Mouse (Mus musculus): Measurements from ENCODE around the gene Hist1h2bb.
"Not testable (repeated sequence)": the region's sequence is repeated elsewhere in the genome, so short reads cannot be mapped to it uniquely, and the experiment has no call there.

The Hist1h2bb gene

DNA sequence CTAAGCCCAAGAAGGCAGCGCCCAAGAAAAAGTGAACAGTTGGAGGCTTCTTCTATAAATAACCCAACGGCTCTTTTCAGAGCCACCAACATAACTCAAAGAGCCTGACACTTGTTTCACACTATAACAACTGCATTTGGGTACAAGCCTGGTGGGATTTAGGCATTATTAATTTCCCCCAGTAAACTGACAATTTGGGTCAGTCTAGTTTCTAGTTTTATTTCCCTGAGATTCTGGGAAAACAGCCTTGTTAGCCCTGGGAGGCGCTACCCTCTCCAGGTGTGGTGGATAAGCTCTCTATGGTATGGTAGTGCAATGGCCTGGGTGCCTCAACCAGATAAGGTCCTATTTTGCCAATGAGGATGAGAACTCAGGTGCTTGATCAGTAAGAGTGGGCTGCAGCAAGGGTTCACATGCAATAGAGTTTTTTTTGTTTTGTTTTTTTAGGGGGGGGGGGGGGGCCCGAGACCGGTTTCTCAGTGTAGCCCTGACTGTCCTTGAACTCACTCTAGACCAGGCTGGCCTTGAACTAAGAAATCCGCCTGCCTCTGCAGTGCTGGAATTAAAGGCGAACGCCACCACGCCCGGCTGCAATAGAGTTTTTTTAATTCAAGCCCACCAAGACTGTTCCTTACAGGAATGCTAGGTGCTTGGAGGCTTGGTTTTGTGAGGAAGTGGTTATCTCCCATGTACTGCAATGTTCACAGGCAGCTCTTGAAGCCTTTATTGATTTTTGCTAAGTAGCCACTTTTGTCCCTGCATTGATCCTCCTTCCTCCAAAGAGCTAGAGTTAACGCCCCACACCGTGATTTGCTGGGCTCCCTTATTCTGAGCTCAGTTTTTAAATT lies 18.0 kb downstream of the Hist1h2bb start:
- DNase-seq (ENCODE audit: low read depth): no peak

DNA sequence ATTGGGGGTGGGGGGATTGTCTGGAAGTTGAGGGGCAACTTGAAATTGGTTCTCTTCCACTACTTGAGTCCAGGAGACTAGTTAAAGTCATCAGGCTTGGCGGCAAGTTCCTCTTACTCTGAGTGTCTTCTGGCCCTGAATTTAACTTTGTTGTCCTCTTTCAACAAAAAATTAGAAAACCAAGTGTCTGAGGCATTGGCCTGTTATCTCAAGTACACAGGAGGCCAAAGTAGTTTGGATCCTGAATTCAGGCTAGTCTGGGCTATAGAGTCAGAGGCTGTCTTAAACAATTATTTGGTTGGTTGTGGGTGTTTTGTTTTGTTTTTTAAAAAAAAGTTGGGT lies 18.6 kb downstream of the Hist1h2bb start:
- no peak for DNase-seq (ENCODE audit: low read depth)

DNA sequence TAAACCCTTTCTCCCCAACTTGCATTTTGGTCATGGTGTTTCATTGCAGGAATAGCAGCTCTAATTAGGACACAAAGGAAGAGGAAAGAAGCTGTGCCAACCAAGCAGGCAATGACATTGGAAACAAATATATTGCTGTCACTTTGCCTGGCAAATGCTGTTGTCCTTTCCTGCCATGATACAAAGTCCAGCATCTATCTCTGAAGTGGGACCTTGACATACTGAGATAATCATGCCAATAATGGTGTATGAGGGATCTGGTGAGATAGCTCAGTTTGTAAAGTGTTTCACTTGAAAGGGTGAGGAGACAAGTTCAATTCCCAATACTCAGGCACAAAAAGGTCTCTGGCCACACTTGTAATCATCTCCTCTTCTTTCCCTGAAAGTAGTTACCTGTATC lies 20.2 kb downstream of the Hist1h2bb start:
- DNase-seq (ENCODE audit: low read depth): no peak

DNA sequence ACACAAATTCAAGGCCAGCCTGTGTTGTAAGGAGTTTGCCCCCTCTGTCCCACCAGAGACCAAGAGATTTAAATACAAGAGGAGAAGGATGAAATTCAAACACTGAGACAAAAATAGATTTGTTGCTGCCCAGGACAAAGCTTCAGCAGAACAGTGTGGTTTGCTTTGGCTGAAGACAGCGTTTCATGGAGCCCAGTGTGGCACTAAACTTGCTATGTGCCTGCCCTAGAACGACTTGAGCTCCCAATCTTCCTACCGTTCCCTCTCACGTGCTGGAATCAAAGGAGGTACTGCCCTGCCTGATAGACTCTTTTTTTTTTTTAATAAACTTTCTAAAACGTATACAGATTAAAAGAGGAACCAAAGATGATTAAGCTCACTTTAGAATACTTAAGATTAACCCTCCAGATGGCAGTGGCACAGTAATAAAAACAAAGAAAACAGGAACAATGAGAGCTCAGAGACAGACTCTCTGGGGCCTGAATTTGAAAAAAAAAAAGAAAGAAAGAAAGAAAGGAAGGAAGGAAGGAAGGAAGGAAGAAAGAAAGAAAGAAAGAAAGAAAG lies 22.4 kb downstream of the Hist1h2bb start:
- no peak for DNase-seq (ENCODE audit: low read depth)

DNA sequence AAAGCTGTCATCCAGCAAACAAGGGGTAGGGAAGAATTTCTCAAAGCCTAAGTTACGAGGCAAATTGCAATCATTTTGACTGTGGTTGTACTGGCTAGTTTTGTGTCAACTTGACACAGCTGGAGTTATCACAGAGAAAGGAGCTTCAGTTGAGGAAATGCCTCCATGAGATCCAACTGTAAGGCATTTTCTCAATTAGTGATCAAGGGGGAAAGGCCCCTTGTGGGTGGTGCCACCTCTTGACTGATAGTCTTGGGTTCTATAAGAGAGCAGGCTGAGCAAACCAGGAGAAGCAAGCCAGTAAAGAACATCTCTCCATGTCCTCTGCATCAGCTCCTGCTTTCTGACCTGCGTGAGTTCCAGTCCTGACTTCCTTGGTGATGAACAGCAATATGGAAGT lies 23.1 kb downstream of the Hist1h2bb start, which contains the start of gene Trim38:
Trim38 (plus strand) TSS at position 301 of the 400 bp plus-strand sequence.
- not testable (repeated sequence) for DNase-seq (ENCODE audit: low read depth)

DNA sequence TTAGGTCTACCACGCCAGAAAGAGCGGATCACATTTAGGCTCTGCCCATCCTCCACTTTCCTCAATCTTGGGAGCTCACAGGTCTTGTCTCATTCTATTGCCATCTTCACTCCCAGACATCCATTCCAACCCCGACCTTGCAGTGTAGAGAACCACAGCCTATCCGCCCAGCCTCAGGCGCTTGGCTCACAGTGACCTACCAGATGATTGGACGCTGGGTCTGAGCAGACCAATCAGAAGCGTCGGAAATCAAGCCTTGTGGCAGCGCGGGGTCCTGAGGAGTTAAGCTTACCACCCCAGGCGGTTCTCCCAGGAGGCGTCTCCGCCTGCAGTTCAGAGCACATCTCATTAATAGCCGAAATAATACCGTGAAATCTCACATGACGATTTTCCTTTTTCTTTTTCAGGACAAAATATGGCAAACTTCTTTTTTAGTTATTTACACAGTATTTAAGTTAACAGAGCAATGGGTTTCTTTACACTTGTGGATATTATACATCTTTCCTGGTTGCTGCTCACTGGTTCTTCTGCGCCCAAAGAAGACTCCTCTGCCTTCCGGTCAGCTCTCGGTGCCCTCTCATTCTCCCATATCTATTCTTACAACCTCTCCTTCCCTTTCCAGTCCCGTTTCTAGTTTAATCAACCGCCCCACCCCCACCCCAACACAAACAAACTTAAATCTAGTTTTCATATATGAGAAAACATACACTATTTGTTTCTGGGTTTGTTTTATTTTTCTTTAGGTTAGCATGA lies 26.2 kb downstream of the Hist1h2bb start:
- DNase-seq (ENCODE audit: low read depth): no peak

DNA sequence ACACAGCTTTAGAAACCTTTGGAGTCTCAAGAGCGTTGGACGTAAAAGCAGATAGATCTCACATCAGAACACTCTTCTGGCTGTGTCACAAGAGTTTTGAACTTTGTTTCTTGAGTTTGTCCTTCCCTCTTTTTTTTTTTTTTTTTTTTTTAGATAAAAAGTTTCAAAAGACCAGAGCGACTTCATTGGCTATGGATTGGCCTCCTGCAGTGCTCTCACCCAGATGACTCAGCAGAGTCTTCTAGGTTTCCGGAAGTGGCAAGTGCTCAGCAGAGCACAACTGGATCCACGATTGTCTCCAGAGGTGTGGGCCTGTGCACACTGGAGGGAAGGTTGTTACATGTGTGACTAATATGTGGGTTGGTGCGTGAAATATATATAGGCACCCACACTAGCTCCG lies 31.8 kb downstream of the Hist1h2bb start:
- DNase-seq (ENCODE audit: low read depth): no peak

DNA sequence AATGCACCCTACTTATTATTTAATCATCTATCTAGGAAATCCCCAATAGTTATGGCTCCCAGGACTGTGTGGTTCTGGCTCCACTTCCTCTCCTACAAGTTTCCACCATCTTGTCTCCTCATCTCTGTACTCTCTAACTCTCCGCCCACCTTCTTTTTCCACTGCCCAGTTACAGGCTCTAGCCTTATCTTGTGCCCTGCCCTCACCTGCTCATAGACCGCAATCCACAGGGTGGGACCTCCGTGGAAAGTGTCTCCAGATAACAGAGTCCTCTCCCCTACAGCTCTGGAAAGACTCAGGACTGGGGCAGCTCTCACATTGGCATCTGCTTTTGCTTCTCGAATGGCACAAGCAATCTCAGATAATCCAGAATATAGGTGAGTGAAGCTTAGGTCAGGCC lies 32.5 kb downstream of the Hist1h2bb start:
- DNase-seq (ENCODE audit: low read depth): no peak

DNA sequence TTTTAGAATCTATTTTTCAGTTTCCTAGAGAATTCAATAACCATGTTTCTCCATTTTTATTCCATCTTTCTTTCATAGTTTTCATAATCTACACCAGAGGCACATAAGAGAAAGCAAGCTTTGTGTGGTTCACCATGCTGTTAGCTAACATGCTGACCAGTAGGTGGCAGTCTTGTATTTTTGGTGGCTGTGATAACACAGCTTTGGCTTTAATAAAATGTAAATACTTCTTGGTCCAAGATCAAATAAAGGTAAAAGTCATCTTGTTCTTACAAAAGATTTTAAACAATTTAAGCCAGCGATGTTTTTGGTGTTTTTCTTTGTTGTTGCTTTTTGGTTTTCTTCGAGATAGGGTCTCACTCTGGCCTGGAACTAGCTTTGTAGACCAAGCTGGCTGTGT lies 46.0 kb downstream of the Hist1h2bb start:
- DNase-seq (ENCODE audit: low read depth): peak; percentile 62
